Mouse (Mus musculus): ENCODE data around the gene Dnajc17.

- TF ChIP-seq CTCF (IDR thresholded peaks at IDR 0.05): no peak
- TF ChIP-seq EP300 (IDR thresholded peaks at IDR 0.05; ENCODE audit: insufficient read depth, low read depth, low read length): no peak
- TF ChIP-seq POLR2A (IDR thresholded peaks at IDR 0.05; ENCODE audit: insufficient read depth, low read depth, low read length): no peak
These were observed 10.5 kb downstream of the Dnajc17 start for GRCm38 (mm10) chr2:119198049-119198448.
